Mouse (Mus musculus) CH12.LX (cell line): ENCODE measurements at regions not wholly inside any gene's neighbourhood (a gene's known extent, or its start where the extent isn't known, plus 50 kb on each side); places are given as distances from the start of the nearest gene placed in this dataset.

Experiments used
- CHD2 ChIP-seq: IDR thresholded peaks from 2 replicates; pipeline ENCODE4 v1.6.1; 2011; ENCODE audit warnings: low read length, improper control_type of control experiment
- CTCF ChIP-seq, 2 experiments: IDR thresholded peaks in 1 of 2; conservative IDR thresholded peaks in 1 of 2; 2 replicates each; pipeline ENCODE4 v1.5.1; 2011 to 2012; ENCODE audit warnings: low read depth in 2 of 2, low read length in 2 of 2, improper control_type of control experiment in 1 of 2, inconsistent platforms in 1 of 2, mild to moderate bottlenecking in 1 of 2, moderate library complexity in 1 of 2
- E2F4 ChIP-seq: IDR thresholded peaks from 2 replicates; pipeline ENCODE4 v1.6.1; 2011; ENCODE audit warnings: low read depth, low read length, improper control_type of control experiment; ENCODE audit not compliant: insufficient replicate concordance
- JUND ChIP-seq: conservative IDR thresholded peaks from 2 replicates; pipeline ENCODE4 v1.6.1; 2011; ENCODE audit warnings: low read depth, low read length, improper control_type of control experiment
- MAFK ChIP-seq: IDR thresholded peaks from 2 replicates; pipeline ENCODE4 v1.6.1; 2011; ENCODE audit warnings: low read length, improper control_type of control experiment; ENCODE audit not compliant: insufficient replicate concordance
- MAX ChIP-seq: IDR thresholded peaks from 2 replicates; pipeline ENCODE4 v1.6.1; 2011; ENCODE audit warnings: low read length, improper control_type of control experiment
- POLR2A ChIP-seq: IDR thresholded peaks from 2 replicates; pipeline ENCODE4 v1.6.1; 2011; ENCODE audit warnings: low read depth, mild to moderate bottlenecking, improper control_type of control experiment, low read length
- POLR2AphosphoS2 ChIP-seq: IDR thresholded peaks from 2 replicates; pipeline ENCODE4 v1.6.1; 2011; ENCODE audit warnings: low read depth, low read length, improper control_type of control experiment
- TCF12 ChIP-seq: IDR thresholded peaks from 2 replicates; pipeline ENCODE4 v1.6.1; 2014; ENCODE audit warnings: low read depth, mild to moderate bottlenecking, inconsistent platforms, low read length, improper control_type of control experiment

GRCm38 (mm10) chr16:27195650-27196049 is 111.6 kb upstream of the Ostn start:
- TF ChIP-seq CTCF (conservative IDR thresholded peaks at IDR 0.05 in 1 of 2, IDR thresholded peaks at IDR 0.05 in 1 of 2; ENCODE audit: low read depth in 2 of 2, low read length in 2 of 2) (no peak), POLR2AphosphoS2 (no peak), POLR2A (no peak), E2F4 (no peak), MAFK (no peak), MAX (no peak), TCF12 (no peak), CHD2 (no peak), JUND (no peak)
